Mouse (Mus musculus): ENCODE results near the gene Cxcr1.

DNA sequence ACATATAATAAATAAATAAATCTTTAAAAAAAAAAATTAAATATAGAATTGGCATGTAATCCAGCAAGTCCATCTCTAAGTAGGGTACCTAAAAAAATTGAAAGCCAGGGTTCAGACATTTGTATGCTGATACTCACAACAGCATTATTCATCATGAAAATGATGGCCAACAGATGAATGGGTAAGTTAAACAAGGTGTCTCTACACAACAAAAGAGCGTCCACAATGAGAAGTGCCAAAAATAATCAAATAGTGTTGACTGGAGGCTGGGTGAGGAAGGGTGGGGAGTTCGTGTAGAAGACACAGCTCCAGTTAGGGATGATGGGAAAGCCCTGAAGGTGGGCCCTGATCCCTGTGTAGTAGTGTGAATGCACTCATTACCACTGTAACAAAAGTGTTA, 34.4 kb downstream of the Cxcr1 start:
- no peak for TF ChIP-seq CTCF (IDR thresholded peaks at IDR 0.05; ENCODE audit: low read depth)
- TF ChIP-seq EP300 (IDR thresholded peaks at IDR 0.05; ENCODE audit: low read depth) = no peak
